Mouse (Mus musculus) kidney, postnatal 25 days (tissue): Measurements from ENCODE around the gene Nrap.
"Not testable (repeated sequence)": the region's sequence is repeated elsewhere in the genome, so short reads cannot be mapped to it uniquely, and the experiment has no call there.

Experiments used
- DNase-seq, 2 experiments: peaks; one replicate each; pipeline ENCODE4 v3.0.0; 2021; ENCODE audit warnings: mixed read lengths in 2 of 2

Nrap gene

GRCm38 (mm10) chr19:56364563-56364962 lies 25.3 kb downstream of the Nrap start:
- no peak for DNase-seq

- DNase-seq = no peak
These were observed 25.9 kb downstream of the Nrap start for GRCm38 (mm10) chr19:56363721-56364460.

GRCm38 (mm10) chr19:56358890-56359289 lies 30.9 kb downstream of the Nrap start:
- no peak for DNase-seq

GRCm38 (mm10) chr19:56357374-56357708 lies 32.5 kb downstream of the Nrap start:
- not testable (repeated sequence) for DNase-seq

- DNase-seq = peak; percentile 74 to 91
These were observed 33.1 kb downstream of the Nrap start for GRCm38 (mm10) chr19:56356480-56357373.

GRCm38 (mm10) chr19:56355201-56355600 lies 34.6 kb downstream of the Nrap start:
- DNase-seq = no peak

GRCm38 (mm10) chr19:56353689-56354088 lies 36.1 kb downstream of the Nrap start:
- no peak for DNase-seq

- DNase-seq = peak; percentile 53 to 59
These were observed 40.5 kb downstream of the Nrap start for GRCm38 (mm10) chr19:56349295-56349694.

GRCm38 (mm10) chr19:56346750-56347149 lies 43.1 kb downstream of the Nrap start:
- DNase-seq = no peak

GRCm38 (mm10) chr19:56346016-56346415 lies 43.8 kb downstream of the Nrap start:
- DNase-seq = peak in 1 of 2 experiments; percentile 30

- no peak for DNase-seq
These were observed 45.8 kb downstream of the Nrap start for GRCm38 (mm10) chr19:56343869-56344563.

- peak; percentile 40 to 66 for DNase-seq
These were observed 47.8 kb downstream of the Nrap start for GRCm38 (mm10) chr19:56342006-56342405.

- DNase-seq = peak; percentile 17 to 64
These were observed 53.0 kb downstream of the Nrap start for GRCm38 (mm10) chr19:56336826-56337225.

GRCm38 (mm10) chr19:56336321-56336720 lies 53.5 kb downstream of the Nrap start:
- DNase-seq = peak; percentile 52 to 67

- no peak for DNase-seq
These were observed 63.5 kb downstream of the Nrap start for GRCm38 (mm10) chr19:56326243-56326855.

GRCm38 (mm10) chr19:56325676-56326075 lies 64.2 kb downstream of the Nrap start:
- DNase-seq = no peak

GRCm38 (mm10) chr19:56321303-56321920 lies 68.4 kb downstream of the Nrap start:
- peak in 1 of 2 experiments; percentile 21 for DNase-seq

GRCm38 (mm10) chr19:56320186-56320860 lies 69.5 kb downstream of the Nrap start:
- peak; percentile 29 to 51 for DNase-seq

- DNase-seq = no peak
These were observed 70.2 kb downstream of the Nrap start for GRCm38 (mm10) chr19:56319629-56320028.

- DNase-seq = no peak
These were observed 70.6 kb downstream of the Nrap start for GRCm38 (mm10) chr19:56319219-56319618.

GRCm38 (mm10) chr19:56316531-56316930 lies 73.3 kb downstream of the Nrap start:
- no peak for DNase-seq

GRCm38 (mm10) chr19:56300835-56301234 lies 89.0 kb downstream of the Nrap start:
- no peak for DNase-seq
